Mouse (Mus musculus) embryonic facial prominence, embryonic 13.5 days (tissue): ENCODE results near the gene Pts. TPM values are rescaled to one million over a fixed set of nuclear protein-coding genes. Genes with fewer than 3 reads are reported as not detected.

ENCODE experiments used
- ATAC-seq: fragments of 200-750 bp; cut with Nextera tagmentation; 2 replicates; pipeline ENCODE4 v1.8.0; 2017; ENCODE audit warnings: low read depth; ENCODE audit not compliant: insufficient number of reproducible peaks, insufficient read depth, low FRiP score, low TSS enrichment
- H3K27ac ChIP-seq: fragments of 300-500 bp; sonication (generic); 2 replicates; pipeline ENCODE4 v1.5.1; 2015; ENCODE audit warnings: moderate library complexity, mild to moderate bottlenecking, inconsistent platforms
- H3K27me3 ChIP-seq: fragments of 300-500 bp; sonication (generic); 2 replicates; pipeline ENCODE4 v1.6.1; 2015; ENCODE audit warnings: mild to moderate bottlenecking, inconsistent platforms
- H3K36me3 ChIP-seq: fragments of 300-500 bp; sonication (generic); 2 replicates; pipeline ENCODE4 v1.6.1; 2015; ENCODE audit warnings: mild to moderate bottlenecking, inconsistent platforms
- H3K4me1 ChIP-seq: fragments of 300-500 bp; sonication (generic); 2 replicates; pipeline ENCODE4 v1.6.1; 2015; ENCODE audit warnings: inconsistent platforms
- H3K4me2 ChIP-seq: fragments of 300-500 bp; sonication (generic); 2 replicates; pipeline ENCODE4 v1.6.1; 2015; ENCODE audit warnings: moderate library complexity, mild to moderate bottlenecking, inconsistent platforms
- H3K4me3 ChIP-seq: fragments of 300-500 bp; sonication (generic); 2 replicates; pipeline ENCODE4 v1.5.1; 2015; ENCODE audit warnings: mild to moderate bottlenecking, inconsistent platforms
- H3K9ac ChIP-seq: fragments of 300-500 bp; sonication (generic); 2 replicates; pipeline ENCODE4 v1.6.1; 2015; ENCODE audit warnings: mild to moderate bottlenecking, inconsistent platforms
- H3K9me3 ChIP-seq: fragments of 300-500 bp; sonication (generic); 2 replicates; pipeline ENCODE4 v1.6.1; 2016; ENCODE audit warnings: inconsistent platforms
- WGBS: fragments of 180-500 bp; shearing (Covaris S2); methylation state at CpG from one replicate; pipeline ENCODE4 v1.1.7; 2015; ENCODE audit warnings: mixed read lengths; 5-methylcytosine and 5-hydroxymethylcytosine counted together
- polyA plus RNA-seq: library from polyadenylated mRNA; unstranded; fragments of >200 nt; fragmentation: Nextera tagmentation; extraction: Ambion mirVana; gene quantifications from 2 replicates; pipeline ENCODE4 v1.2.1, GENCODE M21; 2015

The Pts gene
- polyA plus RNA-seq, 1 experiment from 2014 or later: 87.9 TPM

DNA sequence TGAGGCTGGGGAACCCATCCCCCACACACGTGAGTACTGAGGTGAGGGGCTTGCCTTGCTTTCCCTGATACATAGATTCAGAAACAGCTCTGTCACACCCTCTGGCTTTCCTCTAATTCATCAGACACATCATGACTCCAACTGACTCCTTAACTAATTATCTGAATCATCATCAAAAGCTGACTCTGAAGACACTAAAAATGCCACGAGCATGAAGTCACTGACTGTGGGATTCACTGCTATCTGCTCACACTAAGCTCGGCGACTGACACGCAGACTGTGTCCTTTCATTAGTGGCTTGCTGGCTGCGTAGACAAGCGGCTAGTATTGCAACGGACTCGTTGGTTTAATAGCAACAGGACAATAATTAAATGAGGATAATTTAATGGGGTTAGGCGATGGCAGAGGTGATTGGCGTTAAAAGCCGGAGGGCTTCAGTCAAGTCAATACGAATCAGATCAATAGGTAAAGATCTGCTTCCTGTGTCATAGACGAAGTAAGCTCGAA lies 28.0 kb downstream of the Pts start:
- 71% methylated on average over 15 of the region's 15 CpGs for WGBS
- ATAC-seq: no peak
- Histone ChIP-seq H3K4me3 (peak overlapping the region; percentile 32; the same call in 1 of the 2 replicates), H3K27ac (no peak overlapping the region), H3K4me2 (peak overlapping the region; percentile 52), H3K9ac (peak overlapping the region; percentile 49; the same call in 1 of the 2 replicates), H3K9me3 (no peaks in the 10 kb centered on the region), H3K4me1 (peaks cover 15% of the 10 kb centered on the region; the same call in 1 of the 2 replicates), H3K27me3 (no peaks in the 10 kb centered on the region), H3K36me3 (no peaks in the 10 kb centered on the region)

GRCm38 (mm10) chr9:50499781-50500180 lies 28.7 kb downstream of the Pts start:
- H3K36me3 ChIP-seq: no peaks in the 10 kb centered on the region
- H3K4me1 ChIP-seq: peaks cover 15% of the 10 kb centered on the region; the same call in 1 of the 2 replicates
- H3K27me3 ChIP-seq: no peaks in the 10 kb centered on the region
- H3K27ac ChIP-seq: no peak overlapping the region
- 88% methylated on average over 3 of the region's 3 CpGs for WGBS
- H3K9ac ChIP-seq: no peak overlapping the region
- no peak overlapping the region for H3K4me3 ChIP-seq
- no peak overlapping the region for H3K4me2 ChIP-seq
- no peak for ATAC-seq
- H3K9me3 ChIP-seq: no peaks in the 10 kb centered on the region

- WGBS: 84% methylated on average over 16 of the region's 16 CpGs
These were observed 29.7 kb downstream of the Pts start for GRCm38 (mm10) chr9:50498815-50499214.

GRCm38 (mm10) chr9:50497536-50497935 lies 31.0 kb downstream of the Pts start:
- no peaks in the 10 kb centered on the region for H3K9me3 ChIP-seq
- no peak overlapping the region for H3K9ac ChIP-seq
- H3K36me3 ChIP-seq: no peaks in the 10 kb centered on the region
- 88% methylated on average over 2 of the region's 2 CpGs for WGBS
- peaks cover 15% of the 10 kb centered on the region; the same call in 1 of the 2 replicates for H3K4me1 ChIP-seq
- H3K27ac ChIP-seq: no peak overlapping the region
- no peak overlapping the region for H3K4me3 ChIP-seq
- ATAC-seq: no peak
- H3K27me3 ChIP-seq: no peaks in the 10 kb centered on the region
- H3K4me2 ChIP-seq: no peak overlapping the region

More at GRCm38 (mm10) chr9:50498815-50499214, 29.7 kb downstream of the Pts start:
- no peak for ATAC-seq
- Histone ChIP-seq H3K4me2 (no peak overlapping the region), H3K4me1 (peaks cover 15% of the 10 kb centered on the region; the same call in 1 of the 2 replicates), H3K9ac (no peak overlapping the region), H3K27ac (no peak overlapping the region), H3K36me3 (no peaks in the 10 kb centered on the region), H3K9me3 (no peaks in the 10 kb centered on the region), H3K4me3 (no peak overlapping the region), H3K27me3 (no peaks in the 10 kb centered on the region)

GRCm38 (mm10) chr9:50497076-50497475 lies 31.4 kb downstream of the Pts start:
- 46% methylated on average over 6 of the region's 6 CpGs for WGBS
- Histone ChIP-seq H3K9ac (no peak overlapping the region), H3K4me1 (peaks cover 15% of the 10 kb centered on the region; the same call in 1 of the 2 replicates), H3K27ac (no peak overlapping the region), H3K27me3 (no peaks in the 10 kb centered on the region), H3K4me2 (no peak overlapping the region), H3K36me3 (no peaks in the 10 kb centered on the region), H3K4me3 (no peak overlapping the region), H3K9me3 (no peaks in the 10 kb centered on the region)
- ATAC-seq: no peak

DNA sequence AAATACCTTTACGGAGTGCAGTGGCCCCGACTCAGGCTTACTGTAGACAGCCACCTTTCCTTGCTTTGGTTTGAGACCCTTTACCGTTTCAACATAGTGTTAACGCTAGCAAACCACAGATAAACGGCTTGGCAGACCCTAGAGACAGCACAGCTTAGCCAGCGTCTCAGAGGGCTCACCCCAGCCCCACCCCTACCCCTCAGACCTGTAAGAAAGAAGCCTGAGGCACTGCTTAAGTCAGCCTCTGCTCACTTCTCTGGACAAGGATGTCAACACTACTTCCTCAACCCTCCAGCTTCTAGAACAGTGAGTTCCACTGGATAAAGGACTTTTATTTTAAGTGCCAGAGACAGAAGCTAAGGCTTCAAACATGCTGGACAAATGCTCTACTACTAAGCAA lies 32.0 kb downstream of the Pts start:
- no peaks in the 10 kb centered on the region for H3K27me3 ChIP-seq
- no peaks in the 10 kb centered on the region for H3K9me3 ChIP-seq
- H3K9ac ChIP-seq: peak overlapping the region; percentile 21; the same call in 1 of the 2 replicates
- peaks cover 15% of the 10 kb centered on the region; the same call in 1 of the 2 replicates for H3K4me1 ChIP-seq
- ATAC-seq: no peak
- H3K36me3 ChIP-seq: no peaks in the 10 kb centered on the region
- no peak overlapping the region for H3K27ac ChIP-seq
- H3K4me3 ChIP-seq: no peak overlapping the region
- peak overlapping the region; percentile 3 for H3K4me2 ChIP-seq
- 14% methylated on average over 6 of the region's 6 CpGs for WGBS

GRCm38 (mm10) chr9:50496151-50496505 lies 32.4 kb downstream of the Pts start:
- peak overlapping the region; percentile 21; the same call in 1 of the 2 replicates for H3K9ac ChIP-seq
- H3K4me1 ChIP-seq: peaks cover 15% of the 10 kb centered on the region; the same call in 1 of the 2 replicates
- H3K4me2 ChIP-seq: peak overlapping the region; percentile 3
- no peaks in the 10 kb centered on the region for H3K27me3 ChIP-seq
- no peaks in the 10 kb centered on the region for H3K36me3 ChIP-seq
- 25% methylated on average over 6 of the region's 6 CpGs for WGBS
- ATAC-seq: no peak
- no peak overlapping the region for H3K27ac ChIP-seq
- H3K4me3 ChIP-seq: no peak overlapping the region
- H3K9me3 ChIP-seq: no peaks in the 10 kb centered on the region

GRCm38 (mm10) chr9:50495405-50496150 lies 32.9 kb downstream of the Pts start:
- Histone ChIP-seq H3K27ac (no peak overlapping the region), H3K4me1 (peaks cover 15% of the 10 kb centered on the region; the same call in 1 of the 2 replicates), H3K36me3 (no peaks in the 10 kb centered on the region), H3K4me3 (no peak overlapping the region), H3K4me2 (no peak overlapping the region), H3K27me3 (no peaks in the 10 kb centered on the region), H3K9me3 (no peaks in the 10 kb centered on the region), H3K9ac (no peak overlapping the region)
- WGBS: 72% methylated on average over 10 of the region's 10 CpGs
- no peak for ATAC-seq

- Histone ChIP-seq H3K27me3 (no peaks in the 10 kb centered on the region), H3K9me3 (no peaks in the 10 kb centered on the region), H3K4me2 (no peak within 1 kb of the TSS), H3K9ac (no peak within 1 kb of the TSS), H3K4me3 (no peak within 1 kb of the TSS), H3K27ac (no peak within 1 kb of the TSS), H3K4me1 (peaks cover 15% of the 10 kb centered on the region; the same call in 1 of the 2 replicates), H3K36me3 (no peaks in the 10 kb centered on the region)
- no peak for ATAC-seq
- 85% methylated on average over 6 of the region's 6 CpGs for WGBS
These were observed 34.2 kb downstream of the Pts start, which contains the start of gene Plet1 for GRCm38 (mm10) chr9:50494311-50494710. TSS of gene Plet1 (plus strand) at chr9:50494525.

DNA sequence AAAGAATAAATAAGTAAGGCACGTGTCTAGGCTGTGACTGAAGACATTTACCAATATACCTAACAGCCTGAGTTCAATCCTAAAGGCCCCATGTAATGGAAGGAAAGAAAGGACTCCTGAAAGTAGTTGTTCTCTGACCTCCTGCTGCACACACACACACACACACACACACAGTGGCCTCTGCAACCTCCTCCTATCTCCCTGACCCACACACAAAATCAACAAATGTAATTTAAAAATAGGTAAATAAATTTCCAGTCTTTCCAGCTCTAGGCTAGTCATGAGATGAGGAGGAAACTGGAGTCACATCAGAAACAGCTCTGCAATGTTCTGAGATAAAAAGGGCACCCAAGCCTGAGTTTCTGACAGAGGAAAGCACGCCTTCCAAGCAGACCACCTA lies 34.7 kb downstream of the Pts start:
- H3K4me2 ChIP-seq: no peak overlapping the region
- no peak for ATAC-seq
- peaks cover 15% of the 10 kb centered on the region; the same call in 1 of the 2 replicates for H3K4me1 ChIP-seq
- WGBS: 78% methylated on average over 2 of the region's 2 CpGs
- no peaks in the 10 kb centered on the region for H3K27me3 ChIP-seq
- H3K9ac ChIP-seq: no peak overlapping the region
- no peak overlapping the region for H3K27ac ChIP-seq
- no peaks in the 10 kb centered on the region for H3K36me3 ChIP-seq
- H3K9me3 ChIP-seq: no peaks in the 10 kb centered on the region
- H3K4me3 ChIP-seq: no peak overlapping the region

DNA sequence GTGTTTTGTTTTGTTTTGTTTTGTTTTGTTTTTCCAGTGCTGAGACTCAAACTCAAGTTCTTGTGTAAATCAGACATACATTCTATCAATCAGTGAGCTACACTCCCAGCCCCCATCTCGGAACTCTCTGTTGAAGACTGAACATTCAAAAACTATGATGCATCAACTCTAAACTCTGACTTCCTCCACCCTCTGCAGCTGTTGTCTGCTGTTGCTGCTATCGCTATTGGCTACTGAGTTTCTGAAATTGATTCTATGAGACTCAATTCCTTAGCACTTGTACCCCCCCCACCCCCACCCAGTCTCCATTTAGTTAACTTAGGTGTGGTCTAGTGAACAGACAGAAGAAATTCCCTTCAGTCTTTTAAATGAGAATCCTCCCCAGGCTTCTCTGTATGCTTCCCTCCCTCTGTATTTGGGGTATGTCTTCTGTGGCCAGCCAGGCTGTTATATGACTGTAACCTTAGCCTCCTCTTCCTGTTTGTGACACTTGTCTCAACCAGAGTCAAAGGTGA lies 36.9 kb downstream of the Pts start:
- no peak overlapping the region for H3K9ac ChIP-seq
- no peak for ATAC-seq
- H3K4me2 ChIP-seq: no peak overlapping the region
- H3K4me3 ChIP-seq: no peak overlapping the region
- no peaks in the 10 kb centered on the region for H3K27me3 ChIP-seq
- no peaks in the 10 kb centered on the region for H3K36me3 ChIP-seq
- WGBS: 73% methylated on average over 2 of the region's 2 CpGs
- H3K4me1 ChIP-seq: peaks cover 9% of the 10 kb centered on the region; the same call in 1 of the 2 replicates
- no peak overlapping the region for H3K27ac ChIP-seq
- no peaks in the 10 kb centered on the region for H3K9me3 ChIP-seq

DNA sequence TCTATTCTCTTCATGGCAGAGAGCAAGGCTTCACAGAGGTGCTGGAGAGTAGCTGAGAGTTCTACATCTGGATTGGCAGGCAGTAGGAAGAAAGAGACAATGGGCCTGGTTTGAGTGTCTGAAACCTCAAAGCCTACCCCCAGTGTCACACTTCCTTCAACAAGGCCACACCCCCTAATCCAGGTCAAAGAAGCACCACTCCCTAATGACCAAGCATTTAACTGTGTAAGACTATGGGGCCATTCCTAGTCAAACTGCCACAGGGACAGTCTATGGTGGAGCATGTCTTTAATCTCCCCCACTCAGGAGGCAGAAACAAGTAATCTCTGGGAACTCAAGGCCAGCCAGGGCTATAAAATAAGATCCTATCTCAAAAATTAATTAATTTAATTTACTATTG lies 37.7 kb downstream of the Pts start:
- Histone ChIP-seq H3K9me3 (no peaks in the 10 kb centered on the region), H3K4me2 (no peak overlapping the region), H3K4me1 (peaks cover 2% of the 10 kb centered on the region; the same call in 1 of the 2 replicates), H3K36me3 (no peaks in the 10 kb centered on the region), H3K27me3 (no peaks in the 10 kb centered on the region), H3K27ac (no peak overlapping the region), H3K4me3 (no peak overlapping the region), H3K9ac (no peak overlapping the region)
- ATAC-seq: no peak
